Mouse (Mus musculus) CH12.LX (cell line): ENCODE measurements at regions not wholly inside any gene's neighbourhood (a gene's known extent, or its start where the extent isn't known, plus 50 kb on each side); places are given as distances from the start of the nearest gene placed in this dataset.

Source experiments
- DNase-seq: peaks from one replicate; pipeline ENCODE4 v3.0.0-alpha.2; 2013; ENCODE audit errors: extremely low read depth
- H3K27ac ChIP-seq: 2 replicates; pipeline ENCODE4 v1.5.1; 2012; ENCODE audit warnings: low read depth, mild to moderate bottlenecking, control low read depth, moderate library complexity; ENCODE audit not compliant: insufficient read depth
- H3K27me3 ChIP-seq: replicated peaks from 2 replicates; pipeline ENCODE3; 2012; ENCODE audit warnings: inconsistent platforms
- H3K36me3 ChIP-seq, 2 experiments: replicated peaks in 1 of 2; 2 replicates each; pipeline versions ENCODE3 to v1.6.1; 2012; ENCODE audit warnings: inconsistent platforms in 1 of 2, low read length in 1 of 2, mild to moderate bottlenecking in 1 of 2, mixed read lengths in 1 of 2, moderate library complexity in 1 of 2; ENCODE audit not compliant: control insufficient read depth in 1 of 2, insufficient read depth in 1 of 2
- H3K4me1 ChIP-seq, 2 experiments: 2 replicates each; pipeline ENCODE4 v1.6.1; 2012; ENCODE audit warnings: inconsistent platforms in 1 of 2, moderate library complexity in 1 of 2; ENCODE audit not compliant: insufficient read depth in 2 of 2, control insufficient read depth in 1 of 2
- H3K4me2 ChIP-seq: 2 replicates; pipeline ENCODE4 v1.6.1; 2012; ENCODE audit warnings: low read depth, mild to moderate bottlenecking, control low read depth; ENCODE audit not compliant: poor library complexity, insufficient read depth, severe bottlenecking
- H3K4me3 ChIP-seq, 3 experiments: fragments of 150-350 bp in 1 of 3; sonication (generic) in 1 of 3; replicated peaks in 1 of 3; 2 replicates each; pipeline versions ENCODE3 to v1.5.1; 2011 to 2012; ENCODE audit warnings: low read depth in 2 of 3, low read length in 2 of 3, mild to moderate bottlenecking in 2 of 3, moderate library complexity in 2 of 3, control low read depth in 1 of 3, improper control_type of control experiment in 1 of 3, inconsistent platforms in 1 of 3, mixed read lengths in 1 of 3; ENCODE audit not compliant: poor library complexity in 1 of 3
- H3K79me2 ChIP-seq: replicated peaks from 2 replicates; pipeline ENCODE4 v1.6.1; 2012; ENCODE audit warnings: mild to moderate bottlenecking, moderate library complexity; ENCODE audit not compliant: control insufficient read depth, poor library complexity, insufficient read depth, severe bottlenecking; ENCODE audit errors: extremely low read depth
- H3K9ac ChIP-seq: 2 replicates; pipeline ENCODE4 v1.6.1; 2012; ENCODE audit warnings: low read depth, mild to moderate bottlenecking, control low read depth, moderate library complexity; ENCODE audit not compliant: insufficient read depth
- H3K9me3 ChIP-seq: replicated peaks from 2 replicates; pipeline ENCODE3; 2012; ENCODE audit warnings: low read length, inconsistent platforms, mixed read lengths
- CHD1 ChIP-seq: IDR thresholded peaks from 2 replicates; pipeline ENCODE4 v1.6.1; 2012; ENCODE audit warnings: low read depth, low read length, improper control_type of control experiment, inconsistent platforms
- EP300 ChIP-seq: IDR thresholded peaks from 2 replicates; pipeline ENCODE4 v1.6.1; 2011; ENCODE audit warnings: low read length, improper control_type of control experiment
- ETS1 ChIP-seq: conservative IDR thresholded peaks from 2 replicates; pipeline ENCODE4 v1.6.1; 2012; ENCODE audit warnings: low read depth, mild to moderate bottlenecking, inconsistent platforms, low read length, improper control_type of control experiment, moderate library complexity
- HCFC1 ChIP-seq: IDR thresholded peaks from 2 replicates; pipeline ENCODE4 v1.6.1; 2012; ENCODE audit warnings: low read depth, mild to moderate bottlenecking, inconsistent platforms, low read length, improper control_type of control experiment
- JUN ChIP-seq: IDR thresholded peaks from 2 replicates; pipeline ENCODE4 v1.6.1; 2011; ENCODE audit warnings: low read depth, mild to moderate bottlenecking, low read length, improper control_type of control experiment, moderate library complexity; ENCODE audit not compliant: insufficient read depth
- JUND ChIP-seq: conservative IDR thresholded peaks from 2 replicates; pipeline ENCODE4 v1.6.1; 2011; ENCODE audit warnings: low read depth, low read length, improper control_type of control experiment
- MAFK ChIP-seq: IDR thresholded peaks from 2 replicates; pipeline ENCODE4 v1.6.1; 2011; ENCODE audit warnings: low read length, improper control_type of control experiment; ENCODE audit not compliant: insufficient replicate concordance
- MAX ChIP-seq: IDR thresholded peaks from 2 replicates; pipeline ENCODE4 v1.6.1; 2011; ENCODE audit warnings: low read length, improper control_type of control experiment
- MAZ ChIP-seq: IDR thresholded peaks from 2 replicates; pipeline ENCODE4 v1.6.1; 2012; ENCODE audit warnings: low read depth, mild to moderate bottlenecking, inconsistent platforms, low read length, improper control_type of control experiment, moderate library complexity
- MXI1 ChIP-seq: IDR thresholded peaks from 2 replicates; pipeline ENCODE4 v1.6.1; 2011; ENCODE audit warnings: mild to moderate bottlenecking, low read depth, low read length, improper control_type of control experiment
- MYC ChIP-seq: IDR thresholded peaks from 2 replicates; pipeline ENCODE4 v1.6.1; 2011; ENCODE audit warnings: low read depth, mild to moderate bottlenecking, improper control_type of control experiment, low read length
- NELFE ChIP-seq: IDR thresholded peaks from 2 replicates; pipeline ENCODE4 v1.6.1; 2011; ENCODE audit warnings: low read depth, low read length, improper control_type of control experiment
- NRF1 ChIP-seq: IDR thresholded peaks from 2 replicates; pipeline ENCODE4 v1.6.1; 2014; ENCODE audit warnings: low read depth, mild to moderate bottlenecking, inconsistent platforms, low read length, improper control_type of control experiment, moderate library complexity
- PAX5 ChIP-seq: IDR thresholded peaks from 2 replicates; pipeline ENCODE4 v1.6.1; 2012; ENCODE audit warnings: low read length, inconsistent platforms, mixed read lengths
- POLR2A ChIP-seq: IDR thresholded peaks from 2 replicates; pipeline ENCODE4 v1.6.1; 2011; ENCODE audit warnings: low read depth, mild to moderate bottlenecking, improper control_type of control experiment, low read length
- POLR2AphosphoS2 ChIP-seq: IDR thresholded peaks from 2 replicates; pipeline ENCODE4 v1.6.1; 2011; ENCODE audit warnings: low read depth, low read length, improper control_type of control experiment
- RAD21 ChIP-seq: IDR thresholded peaks from 2 replicates; pipeline ENCODE4 v1.6.1; 2011; ENCODE audit warnings: low read depth, mild to moderate bottlenecking, low read length, improper control_type of control experiment, moderate library complexity
- SIN3A ChIP-seq: IDR thresholded peaks from 2 replicates; pipeline ENCODE4 v1.6.1; 2012; ENCODE audit warnings: low read length, improper control_type of control experiment, inconsistent platforms
- SMC3 ChIP-seq: IDR thresholded peaks from 2 replicates; pipeline ENCODE4 v1.6.1; 2011; ENCODE audit warnings: low read depth, low read length, improper control_type of control experiment
- UBTF ChIP-seq: IDR thresholded peaks from 2 replicates; pipeline ENCODE4 v1.6.1; 2012; ENCODE audit warnings: low read depth, mild to moderate bottlenecking, inconsistent platforms, low read length, improper control_type of control experiment, moderate library complexity
- USF1 ChIP-seq: IDR thresholded peaks from 2 replicates; pipeline ENCODE4 v1.6.1; 2014; ENCODE audit warnings: low read depth, mild to moderate bottlenecking, inconsistent platforms, low read length, improper control_type of control experiment
- ZKSCAN1 ChIP-seq: IDR thresholded peaks from 2 replicates; pipeline ENCODE4 v1.6.1; 2012; ENCODE audit warnings: low read depth, inconsistent platforms, low read length, improper control_type of control experiment, borderline replicate concordance
- ZMIZ1 ChIP-seq: IDR thresholded peaks from 2 replicates; pipeline ENCODE4 v1.6.1; 2012; ENCODE audit warnings: low read depth, mild to moderate bottlenecking, inconsistent platforms, low read length, improper control_type of control experiment
- ZNF384 ChIP-seq: IDR thresholded peaks from 2 replicates; pipeline ENCODE4 v1.6.1; 2012; ENCODE audit warnings: low read depth, low read length, improper control_type of control experiment, inconsistent platforms
- dilution Hi-C: fragments of 300-500 bp; cut with MboI; formaldehyde crosslinking; loops from 2 replicates; pipeline ENCODE4 v1.14.3; 2020; ENCODE audit warnings: low sequenced_read_pairs; ENCODE audit not compliant: extremely low pct_unique_long_range_greater_than_20kb, extremely low pct_ligation_motif_present
- in situ Hi-C: fragments of 300-500 bp; cut with MboI; formaldehyde crosslinking; loops from 3 replicates; pipeline ENCODE4 v1.14.3; 2019; ENCODE audit warnings: low sequenced_read_pairs, low pct_ligation_motif_present, low pct_unique_long_range_greater_than_20kb, mixed read lengths

DNA sequence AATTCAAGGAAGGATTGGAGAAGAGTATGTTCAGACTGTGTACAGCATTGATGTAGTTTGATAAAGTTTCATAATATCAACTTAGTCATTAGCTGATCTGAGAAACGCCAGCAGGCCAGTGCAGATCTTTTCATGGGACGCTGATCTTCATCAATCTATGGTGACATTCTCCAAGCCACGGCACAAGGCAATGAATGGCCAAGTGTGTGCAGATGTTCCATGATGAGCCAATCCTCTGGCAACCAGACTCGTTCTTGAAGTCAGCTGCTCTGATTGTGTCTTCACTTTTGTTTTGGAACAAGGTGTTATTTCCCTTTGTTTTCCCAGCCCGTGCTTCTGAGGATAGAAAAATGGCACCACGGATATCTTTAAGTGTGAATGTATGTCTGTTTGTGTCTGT, 101.3 kb upstream of the Lifr start:
- Histone ChIP-seq H3K27me3 (peaks cover under 1% of the 10 kb centered on the region), H3K27ac (no peak overlapping the region), H3K9ac (no peak overlapping the region)
- no peak for DNase-seq
- TF ChIP-seq POLR2A (no peak), NRF1 (no peak), CHD1 (no peak), MAZ (no peak), ZMIZ1 (no peak), UBTF (no peak), ZNF384 (no peak), MAFK (no peak), SMC3 (no peak), JUN (no peak), MXI1 (no peak)
- TF ChIP-seq, all 38 proteins: peak for 0
- no peaks in the 10 kb centered on the region for H3K79me2 ChIP-seq
- H3K36me3 ChIP-seq = no peaks in the 10 kb centered on the region
- H3K9me3 ChIP-seq = no peaks in the 10 kb centered on the region
- H3K4me1 ChIP-seq = peaks cover 2 to 11% of the 10 kb centered on the region in 2 experiments; a peak in 2 of 4 replicates
- H3K4me3 ChIP-seq = no peak overlapping the region
- in situ Hi-C loops (no loop called here), dilution Hi-C loops (no loop called here)
- no peak overlapping the region for H3K4me2 ChIP-seq

DNA sequence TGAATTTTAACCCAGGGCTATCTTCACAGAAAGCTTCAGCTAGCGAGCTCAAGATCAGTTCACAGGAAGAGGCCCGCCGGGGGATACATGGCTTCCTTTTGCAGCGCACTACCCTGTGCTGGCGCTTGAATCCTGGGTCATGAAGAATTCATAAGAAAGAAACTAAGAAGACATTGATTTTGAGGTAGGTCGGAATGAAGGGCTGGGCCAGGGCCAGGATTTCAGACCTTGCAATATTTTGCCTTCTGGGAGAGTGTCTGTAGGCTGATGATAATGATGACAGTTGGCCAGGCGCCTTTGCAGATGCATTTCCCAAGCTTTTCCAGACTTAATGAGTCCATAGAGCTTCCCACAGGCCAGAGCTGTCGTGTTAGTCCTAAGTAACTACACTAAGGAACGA, 97.2 kb upstream of the Lifr start:
- in situ Hi-C loops = no loop called here
- dilution Hi-C loops = no loop called here

DNA sequence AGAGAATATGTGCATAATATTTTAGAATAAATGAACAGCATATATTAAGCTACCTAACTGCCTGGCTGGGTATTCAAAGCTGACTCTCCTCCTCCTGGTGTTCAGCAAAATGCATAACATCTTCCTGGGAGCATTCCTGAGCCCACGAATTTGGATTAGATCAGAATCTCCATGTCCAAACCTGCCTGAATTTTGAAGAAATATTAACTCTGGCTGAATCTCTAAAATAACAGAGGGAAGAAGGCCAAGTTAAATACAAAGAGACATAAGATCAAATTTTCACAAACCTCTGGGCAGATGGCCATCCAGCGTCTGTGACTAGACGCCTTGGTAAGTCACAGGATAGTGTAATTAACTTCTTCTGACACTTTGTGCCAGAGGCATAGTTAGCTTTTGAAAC, 95.2 kb upstream of the Lifr start:
- Histone ChIP-seq H3K4me1 (0 out of 4 replicates have a peak, but pooled peaks cover 0 to 4% of the 10 kb centered on the region in 2 experiments), H3K9me3 (no peaks in the 10 kb centered on the region), H3K36me3 (no peaks in the 10 kb centered on the region), H3K79me2 (no peaks in the 10 kb centered on the region), H3K27me3 (peaks cover 5% of the 10 kb centered on the region), H3K9ac (no peak overlapping the region), H3K27ac (no peak overlapping the region), H3K4me3 (no peak overlapping the region), H3K4me2 (no peak overlapping the region)
- DNase-seq = no peak
- dilution Hi-C loops = no loop called here
- TF ChIP-seq SIN3A (no peak), ETS1 (no peak), EP300 (no peak), RAD21 (no peak), MXI1 (no peak), CHD1 (no peak), PAX5 (no peak), MAFK (no peak), UBTF (no peak), USF1 (no peak), MAX (no peak), ZKSCAN1 (no peak), HCFC1 (no peak), JUN (no peak), JUND (no peak), NELFE (no peak)
- in situ Hi-C loops = no loop called here

More for the DNA sequence above, 97.2 kb upstream of the Lifr start:
- no peak overlapping the region for H3K4me2 ChIP-seq
- no peak for TF ChIP-seq MYC
- TF ChIP-seq POLR2AphosphoS2 = no peak
- TF ChIP-seq, all 38 proteins: peak for 0
- DNase-seq = no peak
- Histone ChIP-seq H3K9ac (no peak overlapping the region), H3K27ac (no peak overlapping the region), H3K79me2 (no peaks in the 10 kb centered on the region), H3K4me3 (no peak overlapping the region), H3K4me1 (peaks cover 0 to 7% of the 10 kb centered on the region in 2 experiments; a peak in 1 of 4 replicates), H3K27me3 (no peaks in the 10 kb centered on the region), H3K36me3 (no peaks in the 10 kb centered on the region), H3K9me3 (no peaks in the 10 kb centered on the region)
